Mouse (Mus musculus) limb, embryonic 14.5 days (tissue): Measurements from ENCODE around the gene Tsen34. TPM values are rescaled to one million over a fixed set of nuclear protein-coding genes. Genes with fewer than 3 reads are reported as not detected.

ENCODE experiments used
- ATAC-seq: fragments of 200-750 bp; cut with Nextera tagmentation; 2 replicates; pipeline ENCODE4 v1.8.0; 2017; ENCODE audit warnings: low read depth, moderate number of reproducible peaks, moderate TSS enrichment; ENCODE audit not compliant: low FRiP score
- DNase-seq: peaks from one replicate; pipeline ENCODE4 v3.0.0-alpha.2; 2015; ENCODE audit warnings: low spot score
- H3K27ac ChIP-seq: fragments of 300-500 bp; sonication (generic); replicated peaks from 2 replicates; pipeline ENCODE4 v1.5.1; 2014; ENCODE audit warnings: low read depth, mild to moderate bottlenecking, low read length, moderate library complexity, mixed read lengths
- H3K27me3 ChIP-seq: fragments of 300-500 bp; sonication (generic); 2 replicates; pipeline ENCODE4 v1.6.1; 2014; ENCODE audit warnings: low read length, mixed read lengths; ENCODE audit not compliant: control insufficient read depth, insufficient read depth
- H3K36me3 ChIP-seq: fragments of 300-500 bp; sonication (generic); 2 replicates; pipeline ENCODE4 v1.6.1; 2014; ENCODE audit warnings: mild to moderate bottlenecking, low read length, moderate library complexity, mixed read lengths; ENCODE audit not compliant: control insufficient read depth, insufficient read depth
- H3K4me1 ChIP-seq: fragments of 300-500 bp; sonication (generic); 2 replicates; pipeline ENCODE4 v1.6.1; 2014; ENCODE audit warnings: antibody characterized with exemption, low read length, mixed read lengths; ENCODE audit not compliant: control insufficient read depth, insufficient read depth
- H3K4me2 ChIP-seq: fragments of 300-500 bp; sonication (generic); replicated peaks from 2 replicates; pipeline ENCODE4 v1.6.1; 2014; ENCODE audit warnings: low read depth, mild to moderate bottlenecking, low read length, moderate library complexity; ENCODE audit not compliant: severe bottlenecking
- H3K4me3 ChIP-seq: fragments of 300-500 bp; sonication (generic); replicated peaks from 2 replicates; pipeline ENCODE4 v1.5.1; 2014; ENCODE audit warnings: low read length
- H3K9ac ChIP-seq: fragments of 300-500 bp; sonication (generic); 2 replicates; pipeline ENCODE4 v1.6.1; 2014; ENCODE audit warnings: mild to moderate bottlenecking, low read depth, low read length, moderate library complexity; ENCODE audit not compliant: severe bottlenecking
- H3K9me3 ChIP-seq: fragments of 300-500 bp; sonication (generic); 2 replicates; pipeline ENCODE4 v1.6.1; 2016; ENCODE audit warnings: low read length; ENCODE audit not compliant: control insufficient read depth
- POLR2A ChIP-seq: fragments of 200-500 bp; IDR thresholded peaks from 2 replicates; pipeline ENCODE4 v1.8.0; 2012; ENCODE audit warnings: inconsistent platforms, mild to moderate bottlenecking, moderate library complexity, borderline replicate concordance; ENCODE audit not compliant: insufficient read depth, insufficient read length; ENCODE audit errors: extremely low read depth
- WGBS: fragments of 180-500 bp; shearing (Covaris S2); extraction: QIAGEN DNeasy Blood & Tissue Kit; methylation state at CpG from one replicate; pipeline ENCODE4 v1.1.7; 2014; 5-methylcytosine and 5-hydroxymethylcytosine counted together
- polyA plus RNA-seq, 2 experiments: library from polyadenylated mRNA; depleted of rRNA in 1 of 2; stranded (reverse) in 1 of 2; unstranded in 1 of 2; fragments of >200 nt; fragmentation: Nextera tagmentation in 1 of 2; extraction: Ambion mirVana in 1 of 2; gene quantifications; 2 replicates each; pipeline versions ENCODE4 v1.2.1 to v1.2.3; 2012 to 2014

Tsen34 gene
- polyA plus RNA-seq (2012; rRNA removed) = 193 and 271 TPM in 2 replicates
- 273 and 276 TPM in 2 replicates for polyA plus RNA-seq (2014; fragmentation: Nextera tagmentation; extraction: Ambion mirVana)

DNA sequence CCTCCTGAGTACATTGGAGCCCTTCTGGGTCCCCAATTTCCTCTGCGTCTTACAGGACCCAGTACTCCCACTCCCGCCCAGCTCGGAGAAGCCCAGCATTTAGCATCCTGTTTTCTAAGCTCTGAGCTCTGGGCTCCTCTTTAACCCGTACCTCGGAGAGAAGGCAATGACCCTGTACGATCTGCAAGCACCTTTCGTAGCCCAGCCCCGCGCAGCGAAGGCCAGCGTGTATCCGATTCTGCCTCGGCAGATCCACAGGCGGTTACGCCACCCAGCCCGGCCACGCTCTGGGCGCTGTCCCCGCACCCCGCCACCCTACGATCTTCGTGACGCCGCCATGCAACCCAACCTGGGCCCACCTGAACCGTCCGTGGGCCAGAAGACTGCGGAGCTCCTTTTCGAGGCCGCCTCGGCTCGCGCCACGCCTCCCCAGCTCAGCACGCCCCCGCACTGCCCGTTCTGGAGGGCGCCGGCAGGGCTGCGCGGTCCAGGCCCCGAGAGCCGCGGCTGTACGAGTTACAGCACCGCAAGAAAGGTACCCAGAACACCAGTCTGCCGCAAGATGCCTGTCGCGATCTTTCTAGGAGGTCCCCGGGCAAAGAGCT, at the start of gene Tsen34:
Gene Tsen34, plus strand, starts transcription at position 482 of the 605 bp plus-strand sequence.
- 1% methylated on average over 49 of the region's 49 CpGs for WGBS
- H3K4me3 ChIP-seq = peak within 1 kb of the TSS; percentile 78
- TF ChIP-seq POLR2A = 0 out of 2 replicates have a peak, but pooled peaks have one; percentile 4
- peaks cover 13% of the 10 kb centered on the region for H3K4me1 ChIP-seq
- H3K4me2 ChIP-seq = peak within 1 kb of the TSS; percentile 90
- H3K36me3 ChIP-seq = peaks cover 34% of the 10 kb centered on the region
- H3K9me3 ChIP-seq = no peaks in the 10 kb centered on the region
- ATAC-seq (peak; percentile 41), DNase-seq (peak; percentile 13)
- H3K27me3 ChIP-seq = no peaks in the 10 kb centered on the region
- H3K27ac ChIP-seq = peak within 1 kb of the TSS; percentile 94
- H3K9ac ChIP-seq = peak within 1 kb of the TSS; percentile 89

DNA sequence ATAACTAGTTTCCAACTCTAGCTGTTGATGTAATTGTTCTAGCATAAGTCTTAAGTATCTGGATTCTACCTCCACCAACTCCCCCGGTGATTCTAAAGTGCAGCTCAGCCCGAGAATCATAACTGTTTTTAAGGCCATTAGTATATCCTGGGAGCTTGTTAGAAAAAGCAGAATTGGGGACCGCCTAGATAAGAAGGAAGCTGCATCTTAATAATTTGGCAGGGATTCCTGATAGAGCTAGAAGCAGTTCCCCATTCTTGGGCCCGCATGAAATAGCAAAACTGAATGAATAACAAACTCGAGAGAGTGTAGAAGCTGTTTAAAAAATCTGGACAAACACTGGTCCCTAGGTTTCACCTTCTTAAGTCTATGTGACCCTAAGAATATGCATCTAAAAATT, 49.3 kb upstream of the Tsen34 start:
- Histone ChIP-seq H3K9ac (no peak overlapping the region), H3K4me2 (no peak overlapping the region), H3K4me1 (peaks cover 19% of the 10 kb centered on the region), H3K36me3 (peaks cover 31% of the 10 kb centered on the region), H3K27me3 (no peaks in the 10 kb centered on the region), H3K9me3 (no peaks in the 10 kb centered on the region), H3K27ac (no peak overlapping the region), H3K4me3 (no peak overlapping the region)
- TF ChIP-seq POLR2A = no peak
- no peak for ATAC-seq
- 70% methylated on average over 5 of the region's 5 CpGs for WGBS
- DNase-seq = no peak

DNA sequence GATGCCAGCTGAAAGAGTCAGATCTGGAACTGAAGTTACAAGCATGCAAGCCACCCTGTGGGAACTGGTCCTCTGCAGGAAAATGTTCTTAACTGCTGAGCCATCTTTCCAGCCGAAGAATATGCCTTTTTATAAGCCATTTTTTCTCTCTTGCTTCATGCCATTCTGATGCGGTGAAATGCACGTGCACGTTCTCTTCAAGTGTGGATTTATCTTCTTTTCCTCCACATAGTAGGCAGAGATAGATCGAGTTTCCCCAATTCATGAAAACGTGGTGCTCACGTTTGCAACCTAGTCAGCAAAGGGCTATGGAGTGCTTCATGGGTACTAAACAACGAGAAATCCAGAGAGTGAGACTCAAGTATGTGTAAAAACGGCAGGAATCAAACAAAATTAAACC, 48.8 kb upstream of the Tsen34 start:
- Histone ChIP-seq H3K4me3 (peak overlapping the region; percentile 95), H3K9me3 (no peaks in the 10 kb centered on the region), H3K4me2 (peak overlapping the region; percentile 47), H3K4me1 (peaks cover 23% of the 10 kb centered on the region), H3K9ac (no peak overlapping the region), H3K27me3 (no peaks in the 10 kb centered on the region), H3K36me3 (peaks cover 31% of the 10 kb centered on the region), H3K27ac (no peak overlapping the region)
- ATAC-seq = no peak
- DNase-seq = no peak
- TF ChIP-seq POLR2A = no peak
- 25% methylated on average over 9 of the region's 9 CpGs for WGBS

DNA sequence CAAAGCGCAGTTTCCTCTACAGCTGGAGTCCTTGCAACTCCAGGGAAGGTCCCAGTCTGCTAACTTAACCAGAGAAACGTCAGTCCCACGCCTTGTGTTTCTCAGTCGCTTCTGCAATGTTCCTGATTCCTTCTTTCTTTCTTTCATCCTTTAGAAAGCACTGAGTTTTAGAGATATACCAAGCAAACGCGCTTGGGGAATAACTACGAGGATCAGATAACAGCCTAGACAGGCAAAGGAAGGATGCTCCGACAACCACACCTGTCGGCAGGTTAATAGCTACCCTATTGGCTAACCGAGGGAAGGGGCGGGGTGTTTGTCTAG, 48.4 kb upstream of the Tsen34 start:
- peaks cover 27% of the 10 kb centered on the region for H3K4me1 ChIP-seq
- H3K27me3 ChIP-seq = no peaks in the 10 kb centered on the region
- DNase-seq (no peak), ATAC-seq (no peak)
- H3K36me3 ChIP-seq = peaks cover 30% of the 10 kb centered on the region
- H3K4me2 ChIP-seq = peak overlapping the region; percentile 47
- no peaks in the 10 kb centered on the region for H3K9me3 ChIP-seq
- H3K9ac ChIP-seq = no peak overlapping the region
- H3K27ac ChIP-seq = 0 out of 2 replicates have a peak overlapping the region, but pooled peaks have one; percentile 45
- WGBS = 2% methylated on average over 11 of the region's 11 CpGs
- peak overlapping the region; percentile 95 for H3K4me3 ChIP-seq
- no peak for TF ChIP-seq POLR2A

DNA sequence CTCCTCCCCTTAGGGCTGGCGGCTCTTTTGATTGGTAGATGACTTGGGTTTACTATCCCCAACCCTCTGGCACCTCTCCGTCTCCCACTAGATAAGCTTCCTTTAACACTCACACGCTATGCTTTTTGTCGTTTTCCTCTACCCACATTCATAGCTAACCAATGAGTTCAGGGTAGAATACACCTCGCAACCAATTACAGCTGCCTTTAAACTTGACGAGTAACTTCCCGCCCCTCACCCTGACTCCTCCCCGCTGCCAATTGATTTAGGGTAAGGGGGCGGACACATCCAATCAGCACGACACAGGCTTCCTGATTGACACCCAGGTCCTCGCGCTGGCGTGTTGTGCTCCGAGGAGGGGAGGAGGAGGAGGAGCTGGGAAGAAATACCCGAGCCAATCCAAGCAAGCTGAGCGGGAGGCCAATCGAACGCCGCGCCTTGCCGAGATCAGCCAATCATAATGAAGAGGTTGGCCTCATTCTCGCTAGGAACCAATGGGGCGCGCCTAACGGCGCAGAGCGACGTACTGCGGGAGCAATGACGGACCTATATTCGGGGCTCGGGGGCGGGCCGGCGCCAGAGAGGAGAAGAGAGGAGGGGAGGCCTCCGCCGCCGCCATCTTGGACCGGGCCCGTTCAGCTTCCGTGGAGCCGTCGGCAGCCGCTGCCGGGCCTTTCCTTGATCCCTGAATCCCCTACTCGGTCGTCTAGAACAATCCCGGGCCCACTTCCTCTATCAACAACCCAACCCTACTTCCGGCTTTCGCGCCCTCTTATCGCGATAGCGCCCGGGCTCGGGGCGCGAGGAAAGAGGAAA, 47.8 kb upstream of the Tsen34 start, which contains the start of gene Cnot3:
Gene Cnot3, plus strand, starts transcription at position 597 of the 816 bp plus-strand sequence.
- peak; percentile 32; the same call in 1 of the 2 replicates for TF ChIP-seq POLR2A
- peaks cover 27% of the 10 kb centered on the region for H3K4me1 ChIP-seq
- peak within 1 kb of the TSS; percentile 98 for H3K9ac ChIP-seq

More for the DNA sequence above, 47.8 kb upstream of the Tsen34 start, which contains the start of gene Cnot3:
- under 1% methylated on average over 58 of the region's 58 CpGs for WGBS
- H3K9me3 ChIP-seq = no peaks in the 10 kb centered on the region
- H3K4me3 ChIP-seq = peak within 1 kb of the TSS; percentile 95
- ATAC-seq = peak; percentile 98
- H3K27me3 ChIP-seq = no peaks in the 10 kb centered on the region
- H3K4me2 ChIP-seq = peak within 1 kb of the TSS; percentile 61
- H3K36me3 ChIP-seq = peaks cover 29% of the 10 kb centered on the region
- DNase-seq = peak; percentile 99
- peak within 1 kb of the TSS; percentile 93 for H3K27ac ChIP-seq
